Mouse (Mus musculus): ENCODE results near the gene Vmn2r19. TPM values are rescaled to one million over a fixed set of nuclear protein-coding genes. Genes with fewer than 3 reads are reported as not detected.
"Not testable (repeated sequence)": the region's sequence is repeated elsewhere in the genome, so short reads cannot be mapped to it uniquely, and the experiment has no call there.

Gene Vmn2r19
- polyA plus RNA-seq (2012; ENCODE audit: insufficient read depth, insufficient read length, missing spikeins), result not detected in 2 replicates

DNA sequence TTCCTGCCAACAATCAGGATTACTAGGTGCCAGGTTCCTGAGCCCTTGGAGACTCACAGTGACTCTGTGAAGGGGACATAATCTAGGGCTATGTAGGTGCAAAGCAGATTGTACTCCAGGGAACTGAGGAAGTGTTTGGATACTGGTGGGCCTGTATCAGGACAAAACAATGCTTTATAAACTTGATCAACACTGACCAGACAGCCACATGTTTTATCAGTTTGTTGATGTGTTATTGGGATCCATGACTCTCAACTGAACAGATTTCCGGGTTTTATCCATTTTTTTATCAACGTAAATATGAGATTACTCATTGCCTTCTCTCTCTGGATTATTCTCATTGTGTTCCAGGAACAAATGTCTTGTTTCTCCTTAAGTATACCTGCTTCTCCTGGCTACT lies at the start of gene Vmn2r19:
Gene Vmn2r19, plus strand, starts transcription at position 301 of the 400 bp plus-strand sequence.
- Histone ChIP-seq H3K4me1 (ENCODE audit: control insufficient read depth, insufficient read depth, insufficient read length, low read length) (no peaks in the 10 kb centered on the region), H3K4me3 (ENCODE audit: insufficient read depth, low read depth, low read length) (no peak within 1 kb of the TSS), H3K27ac (replicated peaks; ENCODE audit: low read depth, low read length) (no peak within 1 kb of the TSS)

DNA sequence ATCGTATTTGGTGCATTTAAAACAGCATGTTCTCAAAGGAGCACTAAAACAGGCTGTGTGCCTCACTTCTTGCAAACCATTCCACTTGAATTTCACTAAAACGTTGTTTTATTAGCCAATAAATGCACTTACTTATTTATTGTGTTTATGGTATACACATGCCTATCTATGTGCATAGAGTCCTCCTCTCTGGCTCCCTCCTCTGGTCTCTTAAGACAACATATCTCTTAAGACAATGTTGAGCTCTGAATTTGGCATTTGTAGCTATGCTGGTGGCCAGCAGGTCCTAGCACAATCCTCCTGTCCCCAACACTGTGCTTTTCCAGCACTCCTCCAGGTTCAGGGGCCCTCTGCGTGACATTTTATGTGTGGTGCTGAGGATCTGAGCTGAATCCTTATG lies 49.2 kb upstream of the Vmn2r19 start:
- Histone ChIP-seq H3K27ac (replicated peaks; ENCODE audit: low read depth, low read length) (no peak overlapping the region), H3K4me3 (ENCODE audit: insufficient read depth, low read depth, low read length) (no peak overlapping the region), H3K4me1 (ENCODE audit: control insufficient read depth, insufficient read depth, insufficient read length, low read length) (no peaks in the 10 kb centered on the region)

DNA sequence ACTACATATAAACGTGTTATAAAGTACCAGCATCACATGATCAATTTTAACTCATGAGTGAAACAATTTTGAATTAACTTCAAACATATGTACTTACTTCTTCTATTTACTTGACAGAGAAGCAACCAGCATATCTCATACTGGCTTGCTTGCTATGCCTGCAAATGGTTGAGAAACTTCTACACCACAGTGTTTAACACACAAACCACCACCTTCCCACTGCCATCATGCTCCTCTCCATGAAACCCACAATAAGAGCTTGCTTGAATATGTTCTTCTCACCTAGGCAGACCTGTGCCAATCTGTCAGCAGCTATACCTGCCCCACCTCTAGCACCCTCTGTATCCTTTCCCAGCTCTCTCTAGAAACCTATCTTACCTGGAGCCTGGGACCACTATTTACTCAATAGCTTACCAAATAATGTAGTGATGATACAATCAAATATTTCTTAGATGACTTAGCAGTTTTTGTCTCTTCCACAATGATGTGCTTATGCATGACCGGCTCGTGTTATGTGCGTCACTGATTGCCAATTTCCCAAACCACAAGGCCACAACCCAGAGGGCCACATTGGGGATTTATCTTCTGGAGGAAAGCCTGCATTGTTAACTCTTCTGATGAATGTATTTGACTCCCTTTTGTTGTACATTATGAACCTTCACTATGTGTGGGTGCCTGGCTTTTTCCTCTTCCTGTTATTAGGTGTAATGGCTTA lies 48.1 kb upstream of the Vmn2r19 start:
- Histone ChIP-seq H3K27ac (replicated peaks; ENCODE audit: low read depth, low read length) (no peak overlapping the region), H3K4me3 (ENCODE audit: insufficient read depth, low read depth, low read length) (no peak overlapping the region), H3K4me1 (ENCODE audit: control insufficient read depth, insufficient read depth, insufficient read length, low read length) (no peaks in the 10 kb centered on the region)

DNA sequence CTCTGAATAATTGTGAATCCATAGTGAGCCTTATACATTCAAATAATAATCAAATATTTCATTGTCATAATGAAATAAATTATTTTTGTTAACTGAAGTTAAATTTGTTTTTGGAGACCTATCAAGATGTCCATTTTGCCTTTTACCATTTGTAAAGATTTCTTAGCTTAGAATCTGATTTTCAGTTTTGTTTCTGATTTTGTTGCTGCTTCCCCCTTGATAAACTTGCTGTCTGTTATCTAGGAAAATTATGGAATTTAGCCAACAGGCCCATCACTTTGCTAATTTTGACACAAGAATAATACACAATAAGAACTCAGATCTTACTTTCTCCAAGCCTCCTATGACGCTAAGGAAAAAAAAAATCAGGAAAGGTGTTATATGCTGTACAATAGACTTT lies 47.3 kb upstream of the Vmn2r19 start:
- no peaks in the 10 kb centered on the region for H3K4me1 ChIP-seq (ENCODE audit: control insufficient read depth, insufficient read depth, insufficient read length, low read length)
- no peak overlapping the region for H3K4me3 ChIP-seq (ENCODE audit: insufficient read depth, low read depth, low read length)
- no peak overlapping the region for H3K27ac ChIP-seq (replicated peaks; ENCODE audit: low read depth, low read length)

DNA sequence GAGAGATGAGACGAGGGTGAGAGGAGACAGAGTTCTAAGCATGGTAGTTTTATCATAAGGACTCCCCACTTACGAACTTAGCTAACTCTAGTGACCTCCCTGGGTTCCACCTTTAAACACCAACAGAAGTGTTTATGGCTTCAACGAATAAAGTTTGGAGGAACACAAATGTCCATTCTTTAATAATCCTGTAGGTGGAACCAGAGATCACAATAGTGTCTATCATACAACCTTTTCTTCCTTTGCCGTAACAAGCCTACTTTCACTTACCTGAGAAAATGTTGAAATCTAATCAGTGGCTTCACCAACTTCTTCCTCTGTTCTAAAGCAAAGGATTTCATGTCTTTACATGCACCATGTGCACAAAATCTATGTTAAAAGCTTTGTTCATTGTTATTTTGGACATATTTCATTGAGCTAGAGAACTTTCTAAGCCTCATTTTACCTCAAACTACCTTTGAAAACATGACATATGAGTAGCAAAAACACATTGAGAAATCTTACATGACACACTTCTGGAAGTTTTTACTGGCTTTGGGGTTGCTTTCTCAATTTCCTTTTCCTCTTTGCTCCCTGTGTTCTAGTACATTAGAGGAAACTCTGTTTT lies 46.5 kb upstream of the Vmn2r19 start, which contains the start of gene Clec4d:
Gene Clec4d, plus strand, starts transcription at position 557 of the 607 bp plus-strand sequence.
- Histone ChIP-seq H3K27ac (replicated peaks; ENCODE audit: low read depth, low read length) (no peak within 1 kb of the TSS), H3K4me1 (ENCODE audit: control insufficient read depth, insufficient read depth, insufficient read length, low read length) (no peaks in the 10 kb centered on the region), H3K4me3 (ENCODE audit: insufficient read depth, low read depth, low read length) (no peak within 1 kb of the TSS)

DNA sequence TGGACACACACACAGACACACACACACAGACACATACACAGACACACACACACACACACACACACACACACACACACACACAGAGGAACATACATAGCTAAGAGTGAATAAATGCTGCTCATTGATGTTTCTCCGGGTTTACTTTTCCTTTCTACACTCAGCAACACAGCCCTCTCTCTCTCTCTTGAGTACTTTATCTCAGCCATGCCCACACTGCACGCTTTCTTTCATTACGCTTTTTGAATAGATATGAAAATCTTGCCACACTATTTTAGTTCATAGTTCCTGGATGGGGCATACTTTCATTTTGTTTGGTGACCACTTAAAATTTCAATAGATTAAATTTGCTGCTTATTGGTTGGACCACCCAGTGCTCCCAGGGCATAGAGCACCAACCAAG lies 43.9 kb upstream of the Vmn2r19 start:
- H3K4me1 ChIP-seq (ENCODE audit: control insufficient read depth, insufficient read depth, insufficient read length, low read length), result no peaks in the 10 kb centered on the region
- no peak overlapping the region for H3K27ac ChIP-seq (replicated peaks; ENCODE audit: low read depth, low read length)
- no peak overlapping the region for H3K4me3 ChIP-seq (ENCODE audit: insufficient read depth, low read depth, low read length)

DNA sequence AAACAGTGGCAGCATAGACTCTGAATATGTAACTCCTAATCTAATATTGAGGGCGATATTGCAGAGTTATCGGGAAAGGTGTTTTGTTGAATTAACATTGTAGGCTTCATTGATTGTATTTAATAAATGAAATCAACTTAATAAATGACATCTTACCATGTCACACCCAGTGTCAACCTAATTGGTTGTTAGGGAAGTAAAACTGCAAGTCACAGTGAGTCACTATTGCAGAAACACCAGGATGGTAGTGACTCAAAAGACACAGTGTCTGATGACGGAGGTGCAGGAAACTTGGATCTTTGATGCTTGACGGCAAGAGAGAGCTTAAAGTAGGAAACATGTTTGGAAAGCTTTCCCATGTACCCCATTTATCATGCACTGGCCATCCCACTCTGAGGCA lies 42.3 kb upstream of the Vmn2r19 start:
- H3K27ac ChIP-seq (replicated peaks; ENCODE audit: low read depth, low read length), result no peak overlapping the region
- H3K4me3 ChIP-seq (ENCODE audit: insufficient read depth, low read depth, low read length), result no peak overlapping the region
- no peaks in the 10 kb centered on the region for H3K4me1 ChIP-seq (ENCODE audit: control insufficient read depth, insufficient read depth, insufficient read length, low read length)

DNA sequence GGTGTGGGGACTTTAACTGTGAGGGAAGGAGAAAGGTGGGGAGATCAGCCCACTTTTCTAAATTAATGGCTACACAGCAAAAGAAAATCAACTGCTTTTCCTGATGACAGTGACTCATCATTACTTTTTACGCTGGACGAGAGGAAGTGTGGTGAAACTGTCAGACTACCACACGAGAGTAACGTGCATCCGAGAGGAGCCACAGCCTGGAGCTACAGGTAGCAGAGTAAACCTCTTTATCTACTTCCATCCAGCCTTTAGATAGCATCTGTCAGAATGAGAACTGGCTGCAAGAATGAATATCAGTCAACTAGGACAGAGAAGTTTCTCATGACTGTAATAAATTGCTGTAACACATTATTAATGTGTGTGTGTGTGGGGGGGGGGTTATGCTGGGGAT lies 41.2 kb upstream of the Vmn2r19 start:
- Histone ChIP-seq H3K4me3 (ENCODE audit: insufficient read depth, low read depth, low read length) (no peak overlapping the region), H3K4me1 (ENCODE audit: control insufficient read depth, insufficient read depth, insufficient read length, low read length) (no peaks in the 10 kb centered on the region), H3K27ac (replicated peaks; ENCODE audit: low read depth, low read length) (no peak overlapping the region)

DNA sequence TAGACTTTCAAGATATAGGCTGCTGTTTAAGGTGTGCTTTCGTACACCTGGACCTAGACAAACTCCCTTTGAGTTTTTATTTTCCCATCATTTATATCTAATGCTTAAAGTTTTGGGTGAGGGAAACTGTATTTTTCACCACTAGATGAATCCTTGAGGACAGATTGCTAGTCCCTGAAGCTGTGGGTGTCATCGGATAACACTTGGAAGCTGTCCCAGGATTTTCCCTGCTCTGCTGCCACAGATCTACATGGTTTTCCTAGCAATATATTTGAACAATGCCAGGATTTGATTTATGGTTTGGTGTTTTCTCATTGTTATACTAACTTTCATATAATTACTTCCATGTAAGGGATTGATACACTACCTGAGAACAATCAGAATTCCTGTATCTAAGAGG lies 28.7 kb upstream of the Vmn2r19 start:
- no peaks in the 10 kb centered on the region for H3K4me1 ChIP-seq (ENCODE audit: control insufficient read depth, insufficient read depth, insufficient read length, low read length)
- H3K27ac ChIP-seq (replicated peaks; ENCODE audit: low read depth, low read length), result no peak overlapping the region
- H3K4me3 ChIP-seq (ENCODE audit: insufficient read depth, low read depth, low read length), result no peak overlapping the region

DNA sequence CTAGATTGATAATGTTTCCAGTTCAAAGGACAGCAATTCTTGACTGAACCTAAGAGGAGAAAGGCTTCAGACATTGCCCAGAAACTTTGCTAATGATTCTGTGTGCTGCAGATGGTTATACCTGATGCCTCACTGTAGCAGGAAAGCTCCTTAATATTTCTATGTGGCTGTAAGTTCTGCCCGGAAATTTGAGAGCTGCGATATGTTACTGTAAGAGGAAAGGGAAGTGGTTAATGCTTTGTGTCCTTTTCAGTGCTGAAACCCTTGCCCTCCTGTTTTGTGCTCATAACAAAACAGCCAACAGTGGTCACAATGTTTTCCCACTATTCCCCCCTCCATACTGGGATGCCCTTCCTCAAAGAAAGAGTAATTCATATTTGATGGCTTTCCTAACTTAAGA lies 21.8 kb upstream of the Vmn2r19 start:
- no peaks in the 10 kb centered on the region for H3K4me1 ChIP-seq (ENCODE audit: control insufficient read depth, insufficient read depth, insufficient read length, low read length)
- no peak overlapping the region for H3K27ac ChIP-seq (replicated peaks; ENCODE audit: low read depth, low read length)
- no peak overlapping the region for H3K4me3 ChIP-seq (ENCODE audit: insufficient read depth, low read depth, low read length)

DNA sequence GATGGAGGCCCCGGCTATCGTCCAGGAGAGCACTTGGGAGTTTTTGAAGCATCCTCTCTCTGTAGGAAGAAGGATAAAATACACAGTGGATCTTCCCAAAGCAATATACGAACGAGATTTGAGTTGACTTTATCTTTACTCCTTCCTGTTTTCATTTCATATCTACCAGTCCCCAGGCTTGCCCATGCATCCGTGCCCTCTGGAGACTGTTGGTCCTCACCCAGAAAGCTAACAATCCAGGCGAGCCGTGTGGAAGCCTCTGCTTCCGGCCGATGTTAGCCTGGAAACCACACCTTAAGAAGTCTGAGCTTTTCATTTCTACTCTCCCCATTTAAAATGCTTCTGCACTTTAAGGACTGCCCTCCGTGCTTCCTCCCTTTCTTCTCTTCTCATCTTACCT lies 19.2 kb upstream of the Vmn2r19 start:
- H3K27ac ChIP-seq (replicated peaks; ENCODE audit: low read depth, low read length), result no peak overlapping the region
- no peaks in the 10 kb centered on the region for H3K4me1 ChIP-seq (ENCODE audit: control insufficient read depth, insufficient read depth, insufficient read length, low read length)
- no peak overlapping the region for H3K4me3 ChIP-seq (ENCODE audit: insufficient read depth, low read depth, low read length)

DNA sequence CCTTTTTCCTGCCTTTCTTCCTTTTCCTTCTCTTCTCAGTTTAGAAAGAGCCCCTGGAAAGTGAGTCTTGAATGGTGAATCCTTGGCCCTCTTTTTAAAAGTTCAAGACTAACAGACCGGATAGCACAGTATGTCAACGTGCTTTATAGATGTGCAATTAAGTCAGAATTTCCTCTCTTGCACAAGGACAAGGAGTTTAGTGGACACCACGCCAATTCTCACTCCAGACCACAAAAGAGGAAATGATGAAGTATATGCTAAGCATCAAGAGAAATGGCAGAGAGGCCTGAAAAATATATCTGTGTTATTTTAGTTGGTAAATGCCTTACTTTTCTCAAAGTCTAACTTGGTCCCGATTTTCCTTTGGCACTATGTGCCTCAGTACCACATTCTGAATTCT lies 18.4 kb upstream of the Vmn2r19 start, which contains the start of gene Clec4e:
Gene Clec4e, minus strand, starts transcription at position 118 of the 400 bp plus-strand sequence.
- Histone ChIP-seq H3K4me1 (ENCODE audit: control insufficient read depth, insufficient read depth, insufficient read length, low read length) (no peaks in the 10 kb centered on the region), H3K27ac (replicated peaks; ENCODE audit: low read depth, low read length) (no peak within 1 kb of the TSS), H3K4me3 (ENCODE audit: insufficient read depth, low read depth, low read length) (no peak within 1 kb of the TSS)

DNA sequence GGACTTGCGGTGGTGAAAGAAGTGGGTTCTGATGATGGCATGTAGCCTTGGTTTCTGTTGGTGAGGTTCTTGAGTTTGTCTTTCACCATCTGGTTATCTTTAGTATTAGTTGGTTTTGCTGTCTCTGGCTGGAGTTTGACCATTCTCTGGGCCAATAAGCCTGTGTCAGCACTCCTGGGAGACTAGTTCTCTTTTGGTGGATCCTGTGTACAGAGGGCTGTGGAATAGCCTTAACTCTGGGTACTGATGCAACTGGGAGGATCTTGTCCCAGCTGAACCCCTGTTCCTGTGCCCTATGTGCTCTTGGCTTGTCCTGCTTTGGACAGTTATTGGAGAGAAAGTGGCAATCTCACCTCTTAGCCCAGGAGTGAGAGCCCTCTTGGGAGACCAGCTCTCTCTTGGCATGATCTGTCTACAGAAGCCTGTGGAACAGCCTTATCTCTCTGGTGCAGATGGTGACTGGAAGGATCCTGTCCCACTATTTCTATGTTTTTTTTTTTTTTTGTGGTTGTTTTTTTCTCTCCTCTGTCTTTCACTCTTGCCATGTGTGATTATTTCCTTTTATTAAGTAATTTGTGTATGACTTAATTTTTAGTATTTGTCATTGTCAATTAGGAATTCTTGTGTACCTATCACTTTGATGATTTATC lies 15.3 kb upstream of the Vmn2r19 start:
- Histone ChIP-seq H3K4me1 (ENCODE audit: control insufficient read depth, insufficient read depth, insufficient read length, low read length) (no peaks in the 10 kb centered on the region), H3K4me3 (ENCODE audit: insufficient read depth, low read depth, low read length) (no peak overlapping the region), H3K27ac (replicated peaks; ENCODE audit: low read depth, low read length) (no peak overlapping the region)

DNA sequence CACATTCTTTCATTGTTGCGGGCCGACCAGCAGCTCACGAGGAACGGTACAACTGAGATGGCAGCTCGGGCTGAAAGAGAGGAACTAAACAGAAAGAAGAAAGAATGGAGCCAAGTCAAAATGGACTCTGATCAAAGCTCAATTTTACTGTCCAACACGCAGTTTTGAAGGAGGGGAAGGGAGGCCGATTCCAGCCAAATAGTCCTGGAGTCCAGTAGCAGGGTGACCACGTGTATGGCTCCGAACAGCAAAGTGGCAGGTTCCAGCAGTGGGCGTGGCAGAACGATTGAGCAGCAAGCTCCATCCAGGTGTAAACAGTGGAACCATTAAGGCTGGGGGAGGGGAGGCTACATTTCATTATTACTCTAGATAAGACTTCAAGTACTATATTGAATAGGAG lies 14.6 kb upstream of the Vmn2r19 start:
- H3K4me1 ChIP-seq (ENCODE audit: control insufficient read depth, insufficient read depth, insufficient read length, low read length); H3K27ac ChIP-seq (replicated peaks; ENCODE audit: low read depth, low read length); H3K4me3 ChIP-seq (ENCODE audit: insufficient read depth, low read depth, low read length): not testable (repeated sequence)

DNA sequence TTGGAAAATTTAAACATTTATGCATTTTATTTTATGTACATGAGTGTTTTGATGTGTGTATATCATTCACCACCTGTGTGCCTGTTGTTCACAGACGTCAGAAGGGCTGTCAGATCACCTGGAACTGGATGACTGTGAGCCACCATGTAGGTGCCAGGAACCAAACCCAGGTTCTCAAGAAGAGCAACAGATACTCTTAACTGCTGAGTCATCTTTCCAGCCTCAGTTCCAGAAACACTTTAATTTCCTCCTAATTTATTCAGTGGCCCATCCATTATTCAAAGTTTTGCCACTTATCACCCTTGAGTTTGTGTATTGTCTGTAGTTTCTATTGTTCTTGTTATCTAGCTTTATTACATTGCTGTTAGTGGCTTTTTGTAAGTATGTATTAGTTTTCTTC lies 11.4 kb upstream of the Vmn2r19 start:
- no peak overlapping the region for H3K27ac ChIP-seq (replicated peaks; ENCODE audit: low read depth, low read length)

DNA sequence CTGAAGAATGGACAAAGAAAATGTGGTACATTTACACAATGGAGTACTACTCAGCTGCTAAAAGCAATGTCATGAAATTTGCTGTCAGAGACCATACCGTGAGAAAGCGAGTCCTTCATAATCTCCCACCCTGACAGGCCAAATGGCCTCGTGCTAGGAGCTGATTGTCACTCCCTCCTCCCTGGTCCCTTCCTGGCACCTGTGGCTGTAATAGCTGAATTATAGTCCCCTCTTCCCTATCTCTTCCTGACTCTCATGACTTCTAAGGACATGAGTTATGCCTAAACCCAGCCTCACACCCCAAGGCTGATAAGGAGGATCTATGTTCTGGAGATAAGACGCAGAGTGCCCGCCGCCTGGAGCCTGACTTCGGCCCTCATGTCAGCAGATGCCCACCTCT lies 1.8 kb upstream of the Vmn2r19 start:
- not testable (repeated sequence) for H3K4me3 ChIP-seq (ENCODE audit: insufficient read depth, low read depth, low read length); H3K27ac ChIP-seq (replicated peaks; ENCODE audit: low read depth, low read length); H3K4me1 ChIP-seq (ENCODE audit: control insufficient read depth, insufficient read depth, insufficient read length, low read length)

More for the DNA sequence above, 11.4 kb upstream of the Vmn2r19 start:
- no peaks in the 10 kb centered on the region for H3K4me1 ChIP-seq (ENCODE audit: control insufficient read depth, insufficient read depth, insufficient read length, low read length)
- H3K4me3 ChIP-seq (ENCODE audit: insufficient read depth, low read depth, low read length), result no peak overlapping the region
